Mouse (Mus musculus) midbrain, postnatal 0 days (tissue): ENCODE data around the gene Npvf. TPM values are rescaled to one million over a fixed set of nuclear protein-coding genes. Genes with fewer than 3 reads are reported as not detected.
"Not testable (repeated sequence)": the region's sequence is repeated elsewhere in the genome, so short reads cannot be mapped to it uniquely, and the experiment has no call there.

Experiments used
- ATAC-seq: fragments of 200-750 bp; cut with Nextera tagmentation; 2 replicates; pipeline ENCODE4 v1.8.0; 2017; ENCODE audit warnings: moderate number of reproducible peaks, mild to moderate bottlenecking, moderate TSS enrichment, moderate library complexity; ENCODE audit not compliant: low FRiP score
- DNase-seq: peaks from one replicate; pipeline ENCODE4 v3.0.0-alpha.2; 2015; ENCODE audit warnings: low spot score
- H3K27ac ChIP-seq: fragments of 300-500 bp; sonication (generic); 2 replicates; pipeline ENCODE4 v1.5.1; 2014; ENCODE audit warnings: low read depth, mild to moderate bottlenecking, low read length, mixed read lengths
- H3K27me3 ChIP-seq: fragments of 300-500 bp; sonication (generic); 2 replicates; pipeline ENCODE4 v1.6.1; 2014; ENCODE audit warnings: low read length, control low read depth, mixed read lengths; ENCODE audit not compliant: insufficient read depth
- H3K36me3 ChIP-seq: fragments of 300-500 bp; sonication (generic); 2 replicates; pipeline ENCODE4 v1.6.1; 2014; ENCODE audit warnings: low read length, control low read depth, mixed read lengths; ENCODE audit not compliant: insufficient read depth
- H3K4me1 ChIP-seq: fragments of 300-500 bp; sonication (generic); 2 replicates; pipeline ENCODE4 v1.6.1; 2014; ENCODE audit warnings: mild to moderate bottlenecking, control low read depth, antibody characterized with exemption, low read length, mixed read lengths; ENCODE audit not compliant: insufficient read depth
- H3K4me2 ChIP-seq: fragments of 300-500 bp; sonication (generic); 2 replicates; pipeline ENCODE4 v1.6.1; 2014; ENCODE audit warnings: low read depth, mild to moderate bottlenecking, low read length, mixed read lengths; ENCODE audit not compliant: poor library complexity, severe bottlenecking
- H3K4me3 ChIP-seq: fragments of 300-500 bp; sonication (generic); 2 replicates; pipeline ENCODE4 v1.5.1; 2014; ENCODE audit warnings: low read depth, mild to moderate bottlenecking, low read length, moderate library complexity
- H3K9ac ChIP-seq: fragments of 300-500 bp; sonication (generic); replicated peaks from 2 replicates; pipeline ENCODE4 v1.6.1; 2014; ENCODE audit warnings: mild to moderate bottlenecking, low read length, moderate library complexity, mixed read lengths; ENCODE audit not compliant: poor library complexity, severe bottlenecking
- H3K9me3 ChIP-seq: fragments of 300-500 bp; sonication (generic); 2 replicates; pipeline ENCODE4 v1.6.1; 2016; ENCODE audit warnings: low read length, control low read depth
- CTCF ChIP-seq: IDR thresholded peaks from 2 replicates; pipeline ENCODE4 v1.5.1; 2016; ENCODE audit warnings: antibody characterized with exemption, mild to moderate bottlenecking
- WGBS: fragments of 180-500 bp; shearing (Covaris S2); extraction: QIAGEN DNeasy Blood & Tissue Kit; methylation state at CpG from one replicate; pipeline ENCODE4 v1.1.7; 2014; 5-methylcytosine and 5-hydroxymethylcytosine counted together
- polyA plus RNA-seq: library from polyadenylated mRNA; unstranded; fragments of >200 nt; fragmentation: Nextera tagmentation; extraction: Ambion mirVana; gene quantifications from 2 replicates; pipeline ENCODE4 v1.2.1, GENCODE M21; 2015
- total RNA-seq: library from RNA; depleted of rRNA; stranded (reverse); fragments of >200 nt; gene quantifications from 2 replicates; pipeline ENCODE4 v1.2.3, GENCODE M21; 2014

The Npvf gene
- total and polyA plus RNA-seq, 2 experiments from 2014 or later = 3.3 TPM; not detected in 1

DNA sequence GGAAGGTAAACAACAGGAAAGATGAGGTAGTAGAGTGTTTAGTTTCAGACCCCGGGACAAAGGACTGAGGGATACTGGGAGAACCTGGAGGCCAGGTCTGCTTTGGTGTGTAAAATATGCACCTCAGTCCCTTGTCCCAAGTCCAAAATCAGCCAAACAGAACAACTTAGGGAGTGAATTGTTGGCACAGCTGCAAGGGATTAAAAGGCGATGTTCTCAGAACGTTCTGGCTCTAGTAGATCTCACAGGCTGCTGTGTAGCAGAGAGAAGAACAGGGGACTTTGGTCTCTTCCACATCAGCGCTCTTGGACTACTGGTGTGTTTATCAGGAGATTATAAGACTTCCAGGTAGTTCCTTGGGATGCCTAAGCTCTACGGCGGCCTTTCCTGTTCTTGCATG is 6.6 kb downstream of the Npvf start:
- ATAC-seq (no peak), DNase-seq (no peak)
- Histone ChIP-seq H3K4me2 (no peak overlapping the region), H3K9ac (no peak overlapping the region), H3K4me1 (0 out of 2 replicates have a peak, but pooled peaks cover 4% of the 10 kb centered on the region), H3K36me3 (no peaks in the 10 kb centered on the region), H3K27me3 (no peaks in the 10 kb centered on the region), H3K9me3 (no peaks in the 10 kb centered on the region), H3K4me3 (no peak overlapping the region), H3K27ac (no peak overlapping the region)
- no peak for TF ChIP-seq CTCF
- 78% methylated on average over 6 of the region's 6 CpGs for WGBS

GRCm38 (mm10) chr6:50646659-50647058 is 7.6 kb downstream of the Npvf start:
- DNase-seq (no peak), ATAC-seq (no peak)
- Histone ChIP-seq H3K36me3 (no peaks in the 10 kb centered on the region), H3K9ac (no peak overlapping the region), H3K27ac (no peak overlapping the region), H3K4me2 (no peak overlapping the region), H3K27me3 (no peaks in the 10 kb centered on the region), H3K4me1 (0 out of 2 replicates have a peak, but pooled peaks cover 4% of the 10 kb centered on the region), H3K9me3 (no peaks in the 10 kb centered on the region), H3K4me3 (no peak overlapping the region)
- 47% methylated on average over 3 of the region's 3 CpGs for WGBS
- TF ChIP-seq CTCF = no peak

DNA sequence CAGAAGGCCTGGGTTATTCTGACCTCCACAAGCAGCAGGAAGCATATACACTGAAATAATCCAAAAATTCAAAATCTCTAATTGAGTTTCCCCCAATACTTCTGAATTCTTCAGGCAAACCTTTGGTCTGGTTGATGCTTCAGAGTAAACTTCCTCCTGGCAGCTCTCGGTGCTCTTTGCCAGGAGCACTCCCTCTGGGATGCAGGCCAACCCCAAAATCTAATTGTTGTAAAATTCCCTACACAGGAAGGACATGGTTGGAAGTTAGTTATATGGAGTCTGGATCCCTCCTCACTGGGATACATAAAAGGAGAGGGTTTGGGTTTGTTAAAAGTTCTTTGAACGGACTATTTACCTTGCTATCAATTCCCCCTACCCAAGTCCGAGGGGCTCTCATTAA is 9.5 kb downstream of the Npvf start:
- no peak for TF ChIP-seq CTCF
- Histone ChIP-seq H3K36me3 (no peaks in the 10 kb centered on the region), H3K9ac (no peak overlapping the region), H3K4me1 (0 out of 2 replicates have a peak, but pooled peaks cover 4% of the 10 kb centered on the region), H3K27me3 (no peaks in the 10 kb centered on the region), H3K27ac (no peak overlapping the region), H3K9me3 (no peaks in the 10 kb centered on the region), H3K4me2 (no peak overlapping the region), H3K4me3 (no peak overlapping the region)
- DNase-seq (no peak), ATAC-seq (no peak)
- WGBS = 74% methylated on average over 3 of the region's 3 CpGs

DNA sequence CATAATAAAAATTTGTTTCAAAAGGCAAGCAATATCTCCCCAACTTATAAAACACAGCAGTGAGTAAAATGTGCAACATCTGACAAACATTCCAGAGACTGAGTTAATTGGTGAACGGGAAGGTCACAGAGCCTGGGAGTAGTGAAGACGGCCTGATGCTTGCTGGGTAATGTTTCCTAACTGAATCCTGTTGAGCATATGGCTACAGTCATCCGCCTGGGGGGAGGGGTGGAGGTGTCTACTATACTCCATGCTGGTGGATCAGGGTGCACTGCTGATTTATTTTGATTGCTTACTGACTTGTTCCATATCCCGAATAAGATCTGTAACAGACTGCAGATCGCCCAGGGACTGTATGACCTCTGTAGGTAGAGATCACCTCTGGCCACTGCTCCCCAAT is 12.3 kb downstream of the Npvf start:
- no peaks in the 10 kb centered on the region for H3K27me3 ChIP-seq
- no peak for DNase-seq
- 81% methylated on average over 5 of the region's 5 CpGs for WGBS

DNA sequence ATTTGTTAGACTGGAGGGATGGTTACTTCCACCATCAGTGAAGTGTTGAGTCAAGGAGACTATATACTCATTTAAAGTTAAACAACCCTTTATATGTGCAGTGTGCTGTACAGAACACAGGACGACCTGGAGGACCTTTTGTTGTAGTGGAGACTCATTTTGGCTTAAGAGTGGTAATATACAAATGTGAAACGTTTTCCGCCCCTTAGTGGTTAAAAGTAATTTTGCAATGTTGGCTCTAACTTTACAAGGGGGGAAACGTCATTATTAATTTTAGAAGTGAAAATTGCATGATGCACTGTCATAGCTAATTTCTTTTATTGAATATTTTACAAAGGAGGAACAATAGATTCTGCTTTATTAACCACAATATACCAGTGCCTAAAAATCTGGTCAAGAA is 13.9 kb downstream of the Npvf start:
- WGBS = 76% methylated on average over 4 of the region's 4 CpGs
- Histone ChIP-seq H3K27ac (no peak overlapping the region), H3K27me3 (no peaks in the 10 kb centered on the region), H3K4me3 (no peak overlapping the region), H3K36me3 (no peaks in the 10 kb centered on the region), H3K9me3 (no peaks in the 10 kb centered on the region), H3K4me2 (no peak overlapping the region), H3K9ac (no peak overlapping the region), H3K4me1 (0 out of 2 replicates have a peak, but pooled peaks cover 4% of the 10 kb centered on the region)
- ATAC-seq (no peak), DNase-seq (no peak)
- TF ChIP-seq CTCF = no peak

More for the DNA sequence above, 12.3 kb downstream of the Npvf start:
- Histone ChIP-seq H3K4me1 (0 out of 2 replicates have a peak, but pooled peaks cover 4% of the 10 kb centered on the region), H3K27ac (no peak overlapping the region), H3K9me3 (no peaks in the 10 kb centered on the region), H3K9ac (no peak overlapping the region), H3K4me3 (no peak overlapping the region), H3K4me2 (no peak overlapping the region), H3K36me3 (no peaks in the 10 kb centered on the region)
- no peak for TF ChIP-seq CTCF
- no peak for ATAC-seq

DNA sequence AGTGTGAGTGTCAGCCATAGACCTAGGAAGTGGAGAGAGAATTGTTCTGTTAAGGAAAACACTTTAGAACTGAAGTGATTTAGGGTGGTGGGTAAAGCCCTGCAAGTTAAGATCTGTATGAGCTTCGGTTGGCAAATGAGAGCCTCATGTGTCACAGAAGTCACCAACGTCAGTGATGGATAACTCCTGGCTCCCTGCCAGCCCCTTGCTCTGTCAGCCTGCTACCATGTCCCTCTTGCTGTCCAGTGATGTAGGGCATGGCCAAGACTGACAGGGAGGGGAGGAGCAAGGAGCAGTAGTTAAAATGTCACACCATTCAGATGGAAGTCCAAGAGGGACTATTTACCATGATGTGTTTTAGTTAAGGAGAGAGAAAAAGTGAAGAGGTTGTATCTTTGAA is 14.6 kb downstream of the Npvf start:
- H3K27me3 ChIP-seq = no peaks in the 10 kb centered on the region
- H3K9me3 ChIP-seq = no peaks in the 10 kb centered on the region
- ATAC-seq (no peak), DNase-seq (no peak)
- 58% methylated on average over 2 of the region's 2 CpGs for WGBS
- no peak overlapping the region for H3K9ac ChIP-seq
- no peak overlapping the region for H3K4me3 ChIP-seq
- 0 out of 2 replicates have a peak, but pooled peaks cover 4% of the 10 kb centered on the region for H3K4me1 ChIP-seq
- H3K36me3 ChIP-seq = no peaks in the 10 kb centered on the region
- no peak overlapping the region for H3K27ac ChIP-seq
- no peak overlapping the region for H3K4me2 ChIP-seq
- no peak for TF ChIP-seq CTCF

DNA sequence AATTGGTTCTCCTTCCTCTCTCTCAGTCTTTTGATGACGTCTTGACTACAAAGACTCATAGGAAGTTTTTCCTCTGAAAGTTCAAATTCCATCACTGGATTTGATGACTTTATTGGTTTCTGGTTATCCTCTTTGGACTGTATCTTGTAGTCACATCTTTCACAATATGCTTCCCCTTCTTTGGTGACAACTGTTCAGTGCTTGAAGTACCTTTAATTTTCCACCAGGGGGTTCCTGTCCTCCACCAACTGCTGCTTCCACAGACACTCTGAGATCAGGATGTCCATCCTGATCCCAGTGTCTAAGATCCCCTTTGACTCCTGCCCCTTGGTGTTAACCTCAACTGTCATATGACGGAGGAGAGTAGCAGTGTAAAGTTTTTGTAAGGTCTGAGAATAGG is 28.1 kb downstream of the Npvf start:
- not testable (repeated sequence) for DNase-seq, ATAC-seq, H3K4me1 ChIP-seq, H3K9me3 ChIP-seq, H3K27ac ChIP-seq, H3K27me3 ChIP-seq, H3K4me3 ChIP-seq, H3K9ac ChIP-seq, H3K36me3 ChIP-seq, H3K4me2 ChIP-seq
- WGBS = 64% methylated on average over 2 of the region's 2 CpGs
